Comparison of ENCODE assay signal across 8 mouse cellular contexts in genomic region chr17:33718944-33719725, GRCm38 (mm10). TPM values are rescaled to one million over a fixed set of nuclear protein-coding genes. Genes with fewer than 3 reads are reported as not detected.
DNase-seq lines count a peak whose midpoint lies in the region; ATAC-seq and TF ChIP-seq lines count a peak whose summit lies in the region.

No protein-coding gene starts in this region.

- H3K27me3 ChIP-seq in heart, embryonic 15.5 days = no peaks in the 10 kb centered on the region
- no peaks in the 10 kb centered on the region for H3K27me3 ChIP-seq in hindbrain, embryonic 12.5 days
- H3K27me3 ChIP-seq in midbrain, embryonic 14.5 days (ENCODE audit: control insufficient read depth, insufficient read depth, low read length) = no peaks in the 10 kb centered on the region

- H3K9me3 ChIP-seq in heart, embryonic 15.5 days (replicated peaks) = no peaks in the 10 kb centered on the region
- H3K9me3 ChIP-seq in hindbrain, embryonic 12.5 days (replicated peaks) = no peaks in the 10 kb centered on the region
- no peaks in the 10 kb centered on the region for H3K9me3 ChIP-seq in midbrain, embryonic 14.5 days (ENCODE audit: control insufficient read depth, low read length)

- peak overlapping the region; percentile 68 for H3K4me3 ChIP-seq in heart, embryonic 15.5 days
- H3K4me3 ChIP-seq in cortical plate, adult 2 months (ENCODE audit: insufficient read depth, low read length) = peak overlapping the region; percentile 83
- peak overlapping the region; percentile 87 for H3K4me3 ChIP-seq in hindbrain, embryonic 12.5 days
- H3K4me3 ChIP-seq in midbrain, embryonic 14.5 days (replicated peaks; ENCODE audit: low read depth, low read length) = peak overlapping the region; percentile 82

- no peak for ATAC-seq in heart, embryonic 15.5 days (replicated peaks; ENCODE audit: insufficient number of reproducible peaks, insufficient read depth, low FRiP score, low read depth)
- no peak for ATAC-seq in hindbrain, embryonic 12.5 days (ENCODE audit: low FRiP score)
- ATAC-seq in midbrain, embryonic 14.5 days (ENCODE audit: low FRiP score, low TSS enrichment) = 0 out of 2 replicates have a peak, but pooled peaks have one; percentile 2
- no peak for ATAC-seq in granulocyte monocyte progenitor cell, adult 5-6 weeks (replicated peaks; ENCODE audit: poor library complexity, severe bottlenecking)

- no peaks in the 10 kb centered on the region for H3K36me3 ChIP-seq in heart, embryonic 15.5 days
- H3K36me3 ChIP-seq in hindbrain, embryonic 12.5 days = no peaks in the 10 kb centered on the region
- no peaks in the 10 kb centered on the region for H3K36me3 ChIP-seq in midbrain, embryonic 14.5 days (ENCODE audit: control insufficient read depth, insufficient read depth, low read length)

- DNase-seq in heart, postnatal 4 days = no peak
- DNase-seq in midbrain, embryonic 14.5 days = peak; percentile 2
- no peak for DNase-seq in urinary bladder, adult 18-20 months (ENCODE audit: low spot score in 2 of 2)
- no peak for DNase-seq in cerebellum, postnatal 36 days

- H3K4me2 ChIP-seq in heart, embryonic 15.5 days = peak overlapping the region; percentile 70
- H3K4me2 ChIP-seq in hindbrain, embryonic 12.5 days (replicated peaks) = peak overlapping the region; percentile 72
- H3K4me2 ChIP-seq in midbrain, embryonic 14.5 days (ENCODE audit: low read length) = peak overlapping the region; percentile 79

- TF ChIP-seq CTCF in cortical plate, adult 2 months (IDR thresholded peaks at IDR 0.05; ENCODE audit: extremely low read depth, insufficient read depth, low read length) = no peak

- 46% methylated on average over 10 of the region's 10 CpGs for WGBS in heart, embryonic 15.5 days
- 50% methylated on average over 10 of the region's 10 CpGs for WGBS in hindbrain, embryonic 12.5 days
- WGBS in midbrain, embryonic 14.5 days = 48% methylated on average over 10 of the region's 10 CpGs

- H3K27ac ChIP-seq in heart, embryonic 15.5 days = no peak overlapping the region
- H3K27ac ChIP-seq in cortical plate, adult 2 months (ENCODE audit: insufficient read depth, low read length) = no peak overlapping the region
- no peak overlapping the region for H3K27ac ChIP-seq in hindbrain, embryonic 12.5 days
- no peak overlapping the region for H3K27ac ChIP-seq in midbrain, embryonic 14.5 days (replicated peaks; ENCODE audit: low read depth, low read length)

- TF ChIP-seq POLR2A in cortical plate, adult 2 months (IDR thresholded peaks at IDR 0.05; ENCODE audit: extremely low read depth, insufficient read depth, low read length) = no peak

- no peaks in the 10 kb centered on the region for H3K4me1 ChIP-seq in heart, embryonic 15.5 days (replicated peaks)
- 0 out of 2 replicates have a peak, but pooled peaks cover 2% of the 10 kb centered on the region for H3K4me1 ChIP-seq in cortical plate, adult 2 months (ENCODE audit: control insufficient read depth, insufficient read depth, low read length)
- H3K4me1 ChIP-seq in hindbrain, embryonic 12.5 days = peaks cover 3% of the 10 kb centered on the region; the same call in 1 of the 2 replicates
- peaks cover 4% of the 10 kb centered on the region; the same call in 1 of the 2 replicates for H3K4me1 ChIP-seq in midbrain, embryonic 14.5 days (ENCODE audit: control insufficient read depth, insufficient read depth, low read length)

- H3K9ac ChIP-seq in heart, embryonic 15.5 days = no peak overlapping the region
- no peak overlapping the region for H3K9ac ChIP-seq in hindbrain, embryonic 12.5 days
- no peak overlapping the region for H3K9ac ChIP-seq in midbrain, embryonic 14.5 days (replicated peaks; ENCODE audit: low read length)

RNA-seq across cellular contexts. Expression of gene March2, which starts 0.7 kb away (rescaled TPM):
- 98.6 and 118 TPM in 2 replicates for polyA plus RNA-seq in heart, embryonic 15.5 days (2015; fragmentation: Nextera tagmentation; extraction: Ambion mirVana)
- total RNA-seq in heart, postnatal 4 days (2021) = 10 to 100 TPM; 84.4 to 96.9 TPM
- 127 and 137 TPM in 2 replicates for polyA plus RNA-seq in cortical plate, adult 2 months (2012; rRNA removed)
- 53.4 and 54.6 TPM in 2 replicates for polyA plus RNA-seq in hindbrain, embryonic 12.5 days (2016; fragmentation: Nextera tagmentation; extraction: Ambion mirVana)
- 45.2 and 62.6 TPM in 2 replicates for polyA plus RNA-seq in midbrain, embryonic 14.5 days (2014; fragmentation: Nextera tagmentation; extraction: Ambion mirVana)
- total RNA-seq in granulocyte monocyte progenitor cell, adult 5-6 weeks (2014; fragmentation: Nextera tagmentation) = 29.5 and 41.2 TPM in 2 replicates
- total RNA-seq in granulocyte monocyte progenitor cell, adult 5-6 weeks (2017) = 20.0 and 22.4 TPM in 2 replicates

RNA-seq across cellular contexts. Expression of gene Hnrnpm, which starts 32.5 kb away (rescaled TPM):
- polyA plus RNA-seq in heart, embryonic 15.5 days (2015; fragmentation: Nextera tagmentation; extraction: Ambion mirVana) = 180 and 183 TPM in 2 replicates
- total RNA-seq in heart, postnatal 4 days (2021) = 100 to 1,000 TPM; 154 to 180 TPM
- polyA plus RNA-seq in cortical plate, adult 2 months (2012; rRNA removed) = 146 and 158 TPM in 2 replicates
- 390 and 450 TPM in 2 replicates for polyA plus RNA-seq in hindbrain, embryonic 12.5 days (2016; fragmentation: Nextera tagmentation; extraction: Ambion mirVana)
- polyA plus RNA-seq in midbrain, embryonic 14.5 days (2014; fragmentation: Nextera tagmentation; extraction: Ambion mirVana) = 177 and 214 TPM in 2 replicates
- total RNA-seq in granulocyte monocyte progenitor cell, adult 5-6 weeks (2014; fragmentation: Nextera tagmentation) = 501 and 545 TPM in 2 replicates
- total RNA-seq in granulocyte monocyte progenitor cell, adult 5-6 weeks (2017) = 269 and 307 TPM in 2 replicates

RNA-seq across cellular contexts. Expression of gene Rab11b, which starts 41.2 kb away (rescaled TPM):
- 274 and 318 TPM in 2 replicates for polyA plus RNA-seq in heart, embryonic 15.5 days (2015; fragmentation: Nextera tagmentation; extraction: Ambion mirVana)
- total RNA-seq in heart, postnatal 4 days (2021) = 100 to 1,000 TPM; 333 to 343 TPM
- 470 and 487 TPM in 2 replicates for polyA plus RNA-seq in cortical plate, adult 2 months (2012; rRNA removed)
- polyA plus RNA-seq in hindbrain, embryonic 12.5 days (2016; fragmentation: Nextera tagmentation; extraction: Ambion mirVana) = 404 and 415 TPM in 2 replicates
- 417 and 541 TPM in 2 replicates for polyA plus RNA-seq in midbrain, embryonic 14.5 days (2014; fragmentation: Nextera tagmentation; extraction: Ambion mirVana)
- 66.7 and 83.4 TPM in 2 replicates for total RNA-seq in granulocyte monocyte progenitor cell, adult 5-6 weeks (2014; fragmentation: Nextera tagmentation)
- 37.9 and 46.4 TPM in 2 replicates for total RNA-seq in granulocyte monocyte progenitor cell, adult 5-6 weeks (2017)
